Mouse (Mus musculus) midbrain, embryonic 10.5 days (tissue): Measurements from ENCODE around the gene Muc4. TPM values are rescaled to one million over a fixed set of nuclear protein-coding genes. Genes with fewer than 3 reads are reported as not detected.
A peak's percentile ranks its signal among the peaks of the same experiment; 100 is the strongest.

Experiments
- DNase-seq: peaks from one replicate; pipeline ENCODE4 v3.0.0-alpha.2; 2017; ENCODE audit warnings: low spot score
- H3K27ac ChIP-seq: fragments of 300-500 bp; sonication (generic); replicated peaks from 2 replicates; pipeline ENCODE4 v1.5.1; 2016; ENCODE audit warnings: mild to moderate bottlenecking
- H3K27me3 ChIP-seq: fragments of 300-500 bp; sonication (generic); 2 replicates; pipeline ENCODE4 v1.6.1; 2016; ENCODE audit warnings: low read depth, mild to moderate bottlenecking; ENCODE audit not compliant: poor library complexity, severe bottlenecking
- H3K36me3 ChIP-seq: fragments of 300-500 bp; sonication (generic); 2 replicates; pipeline ENCODE4 v1.6.1; 2016; ENCODE audit warnings: mild to moderate bottlenecking, moderate library complexity
- H3K4me1 ChIP-seq: fragments of 300-500 bp; sonication (generic); 2 replicates; pipeline ENCODE4 v1.6.1; 2016
- H3K4me3 ChIP-seq: fragments of 300-500 bp; sonication (generic); 2 replicates; pipeline ENCODE4 v1.5.1; 2016; ENCODE audit warnings: mild to moderate bottlenecking, moderate library complexity
- H3K9me3 ChIP-seq: fragments of 300-500 bp; sonication (generic); replicated peaks from 2 replicates; pipeline ENCODE4 v1.6.1; 2016; ENCODE audit warnings: mild to moderate bottlenecking
- WGBS: fragments of 180-500 bp; shearing (Covaris S2); methylation state at CpG from one replicate; pipeline ENCODE4 v1.1.7; 2016; 5-methylcytosine and 5-hydroxymethylcytosine counted together
- polyA plus RNA-seq: library from polyadenylated mRNA; unstranded; fragments of >200 nt; fragmentation: Nextera tagmentation; extraction: Ambion mirVana; gene quantifications from 2 replicates; pipeline ENCODE4 v1.2.1, GENCODE M21; 2016

Muc4 gene
- polyA plus RNA-seq, 1 experiment from 2014 or later: 1.5 TPM

- H3K9me3 ChIP-seq: no peaks in the 10 kb centered on the region
- DNase-seq: peak; percentile 29
- H3K27ac ChIP-seq: no peak overlapping the region
- peaks cover 12% of the 10 kb centered on the region for H3K27me3 ChIP-seq
- WGBS: 36% methylated on average over 14 of the region's 14 CpGs
- H3K36me3 ChIP-seq: no peaks in the 10 kb centered on the region
- peaks cover 19% of the 10 kb centered on the region for H3K4me1 ChIP-seq
- H3K4me3 ChIP-seq: peak overlapping the region; percentile 45
Observed at GRCm38 (mm10) chr16:32814539-32814938, 78.9 kb downstream of the Muc4 start.

GRCm38 (mm10) chr16:32815160-32815605, 79.5 kb downstream of the Muc4 start:
- Histone ChIP-seq H3K27ac (no peak overlapping the region), H3K4me3 (peak overlapping the region; percentile 45), H3K27me3 (peaks cover 12% of the 10 kb centered on the region), H3K36me3 (no peaks in the 10 kb centered on the region), H3K4me1 (peaks cover 19% of the 10 kb centered on the region), H3K9me3 (no peaks in the 10 kb centered on the region)
- WGBS: 13% methylated on average over 6 of the region's 6 CpGs
- DNase-seq: peak; percentile 41

GRCm38 (mm10) chr16:32818036-32818435, 82.3 kb downstream of the Muc4 start:
- Histone ChIP-seq H3K4me1 (peaks cover 18% of the 10 kb centered on the region), H3K36me3 (peaks cover 17% of the 10 kb centered on the region), H3K4me3 (no peak overlapping the region), H3K27ac (no peak overlapping the region), H3K27me3 (peaks cover 12% of the 10 kb centered on the region), H3K9me3 (no peaks in the 10 kb centered on the region)
- WGBS: 91% methylated on average over 4 of the region's 4 CpGs
- DNase-seq: no peak

- Histone ChIP-seq H3K4me1 (peaks cover 17% of the 10 kb centered on the region), H3K27me3 (peaks cover 12% of the 10 kb centered on the region), H3K4me3 (no peak overlapping the region), H3K27ac (no peak overlapping the region), H3K9me3 (no peaks in the 10 kb centered on the region), H3K36me3 (peaks cover 21% of the 10 kb centered on the region)
- WGBS: 91% methylated on average over 5 of the region's 5 CpGs
- DNase-seq: no peak
Observed at GRCm38 (mm10) chr16:32818441-32818840, 82.8 kb downstream of the Muc4 start.

- Histone ChIP-seq H3K27ac (0 out of 2 replicates have a peak overlapping the region, but pooled peaks have one; percentile 17), H3K9me3 (no peaks in the 10 kb centered on the region), H3K4me1 (no peaks in the 10 kb centered on the region), H3K4me3 (no peak overlapping the region), H3K27me3 (no peaks in the 10 kb centered on the region), H3K36me3 (peaks cover 56% of the 10 kb centered on the region)
- DNase-seq: no peak
- 74% methylated on average over 10 of the region's 10 CpGs for WGBS
Observed at GRCm38 (mm10) chr16:32821772-32822449, 86.2 kb downstream of the Muc4 start.

- H3K4me1 ChIP-seq: no peaks in the 10 kb centered on the region
- no peaks in the 10 kb centered on the region for H3K27me3 ChIP-seq
- no peaks in the 10 kb centered on the region for H3K9me3 ChIP-seq
- DNase-seq: no peak
- no peak overlapping the region for H3K4me3 ChIP-seq
- H3K27ac ChIP-seq: no peak overlapping the region
- 87% methylated on average over 6 of the region's 6 CpGs for WGBS
- H3K36me3 ChIP-seq: peaks cover 61% of the 10 kb centered on the region
Observed at GRCm38 (mm10) chr16:32822450-32822827, 86.8 kb downstream of the Muc4 start.

GRCm38 (mm10) chr16:32822881-32823280, 87.2 kb downstream of the Muc4 start:
- Histone ChIP-seq H3K27me3 (no peaks in the 10 kb centered on the region), H3K36me3 (peaks cover 65% of the 10 kb centered on the region), H3K4me3 (no peak overlapping the region), H3K27ac (no peak overlapping the region), H3K4me1 (no peaks in the 10 kb centered on the region), H3K9me3 (no peaks in the 10 kb centered on the region)
- DNase-seq: no peak
- WGBS: 85% methylated on average over 5 of the region's 5 CpGs

GRCm38 (mm10) chr16:32823487-32823886, 87.8 kb downstream of the Muc4 start:
- peaks cover 71% of the 10 kb centered on the region for H3K36me3 ChIP-seq

GRCm38 (mm10) chr16:32824061-32824460, 88.4 kb downstream of the Muc4 start:
- Histone ChIP-seq H3K4me3 (no peak overlapping the region), H3K27me3 (no peaks in the 10 kb centered on the region), H3K9me3 (no peaks in the 10 kb centered on the region), H3K27ac (no peak overlapping the region), H3K36me3 (peaks cover 77% of the 10 kb centered on the region), H3K4me1 (no peaks in the 10 kb centered on the region)
- WGBS: 92% methylated on average over 13 of the region's 13 CpGs
- DNase-seq: no peak

More at GRCm38 (mm10) chr16:32823487-32823886, 87.8 kb downstream of the Muc4 start:
- no peak overlapping the region for H3K4me3 ChIP-seq
- no peaks in the 10 kb centered on the region for H3K9me3 ChIP-seq
- H3K27me3 ChIP-seq: no peaks in the 10 kb centered on the region
- H3K27ac ChIP-seq: no peak overlapping the region
- WGBS: 93% methylated on average over 8 of the region's 8 CpGs
- DNase-seq: no peak
- no peaks in the 10 kb centered on the region for H3K4me1 ChIP-seq

- Histone ChIP-seq H3K27ac (no peak overlapping the region), H3K9me3 (no peaks in the 10 kb centered on the region), H3K4me3 (no peak overlapping the region), H3K36me3 (peaks cover 83% of the 10 kb centered on the region), H3K27me3 (no peaks in the 10 kb centered on the region), H3K4me1 (no peaks in the 10 kb centered on the region)
- WGBS: 86% methylated on average over 12 of the region's 12 CpGs
- no peak for DNase-seq
Observed at GRCm38 (mm10) chr16:32825380-32825779, 89.7 kb downstream of the Muc4 start.

- Histone ChIP-seq H3K27me3 (no peaks in the 10 kb centered on the region), H3K36me3 (peaks cover 80% of the 10 kb centered on the region), H3K27ac (no peak overlapping the region), H3K4me1 (no peaks in the 10 kb centered on the region), H3K4me3 (no peak overlapping the region), H3K9me3 (no peaks in the 10 kb centered on the region)
- no peak for DNase-seq
- 94% methylated on average over 11 of the region's 11 CpGs for WGBS
Observed at GRCm38 (mm10) chr16:32826521-32826920, 90.8 kb downstream of the Muc4 start.

GRCm38 (mm10) chr16:32829104-32829503, 93.4 kb downstream of the Muc4 start:
- H3K27me3 ChIP-seq: no peaks in the 10 kb centered on the region
- DNase-seq: no peak
- WGBS: 91% methylated on average over 11 of the region's 11 CpGs
- H3K9me3 ChIP-seq: no peaks in the 10 kb centered on the region
- H3K27ac ChIP-seq: no peak overlapping the region
- H3K36me3 ChIP-seq: peaks cover 63% of the 10 kb centered on the region
- no peaks in the 10 kb centered on the region for H3K4me1 ChIP-seq
- H3K4me3 ChIP-seq: no peak overlapping the region

- H3K27ac ChIP-seq: no peak overlapping the region
- no peaks in the 10 kb centered on the region for H3K9me3 ChIP-seq
- H3K4me3 ChIP-seq: no peak overlapping the region
- H3K36me3 ChIP-seq: peaks cover 61% of the 10 kb centered on the region
- no peaks in the 10 kb centered on the region for H3K4me1 ChIP-seq
- no peak for DNase-seq
- WGBS: 89% methylated on average over 4 of the region's 4 CpGs
- H3K27me3 ChIP-seq: no peaks in the 10 kb centered on the region
Observed at GRCm38 (mm10) chr16:32831501-32831900, 95.8 kb downstream of the Muc4 start.
